Mouse (Mus musculus) small intestine, adult 2 months (tissue): ENCODE measurements around the gene Fbxl13.

ENCODE experiments used
- CTCF ChIP-seq: fragments of 200-500 bp; IDR thresholded peaks from 2 replicates; pipeline ENCODE4 v1.5.1; 2012; ENCODE audit warnings: low read depth, mild to moderate bottlenecking, control low read depth, inconsistent platforms, low read length, moderate library complexity, mixed read lengths; ENCODE audit not compliant: insufficient replicate concordance, insufficient read length; ENCODE audit errors: extremely low read depth
- POLR2A ChIP-seq: fragments of 200-500 bp; IDR thresholded peaks from 2 replicates; pipeline ENCODE4 v1.6.1; 2012; ENCODE audit warnings: low read depth, mild to moderate bottlenecking, control low read depth, inconsistent platforms, low read length, moderate library complexity

GRCm38 (mm10) chr5:21685001-21685400, 39.6 kb upstream of the Fbxl13 start:
- TF ChIP-seq CTCF (no peak), POLR2A (no peak)
